Mouse (Mus musculus): ENCODE results near the gene Myo15b. TPM values are rescaled to one million over a fixed set of nuclear protein-coding genes. Genes with fewer than 3 reads are reported as not detected.

The Myo15b gene
- total and polyA plus RNA-seq, 2 experiments = 0.28 to 0.51 TPM

- no peak overlapping the region for H3K4me3 ChIP-seq (ENCODE audit: insufficient read depth, low read depth, low read length)
- no peaks in the 10 kb centered on the region for H3K79me2 ChIP-seq (ENCODE audit: control insufficient read depth, insufficient read depth, low read length)
- no peak overlapping the region for H3K27ac ChIP-seq (replicated peaks; ENCODE audit: insufficient read depth, low read depth, low read length)
- peaks cover 19% of the 10 kb centered on the region; the same call in 1 of the 2 replicates for H3K36me3 ChIP-seq (ENCODE audit: control insufficient read depth, insufficient read depth, low read length)
- no peak overlapping the region for H3K9ac ChIP-seq (ENCODE audit: low read depth, low read length)
- H3K27me3 ChIP-seq (ENCODE audit: control insufficient read depth, insufficient read depth, low read length) = no peaks in the 10 kb centered on the region
- DNase-seq (ENCODE audit: extremely low read depth, low read depth, low spot score) = peak; percentile 53
- 45% methylated on average over 6 of the region's 6 CpGs for WGBS
- TF ChIP-seq CTCF (IDR thresholded peaks at IDR 0.05; ENCODE audit: low read depth, low read length) (peak; percentile 43; the same call in 1 of the 2 replicates), POLR2A (IDR thresholded peaks at IDR 0.05; ENCODE audit: extremely low read depth, insufficient read depth, low read length) (no peak)
- no peaks in the 10 kb centered on the region for H3K4me1 ChIP-seq (ENCODE audit: control insufficient read depth, insufficient read depth, low read length)
These were observed 62.1 kb downstream of the Myo15b start for GRCm38 (mm10) chr11:115920110-115920818.

- H3K36me3 ChIP-seq (ENCODE audit: control insufficient read depth, insufficient read depth, low read length) = peaks cover 17% of the 10 kb centered on the region; the same call in 1 of the 2 replicates
- TF ChIP-seq POLR2A (IDR thresholded peaks at IDR 0.05; ENCODE audit: extremely low read depth, insufficient read depth, low read length) = no peak
- no peak overlapping the region for H3K27ac ChIP-seq (replicated peaks; ENCODE audit: insufficient read depth, low read depth, low read length)
- H3K4me3 ChIP-seq (ENCODE audit: insufficient read depth, low read depth, low read length) = no peak overlapping the region
- no peak for DNase-seq (ENCODE audit: extremely low read depth, low read depth, low spot score)
- H3K9ac ChIP-seq (ENCODE audit: low read depth, low read length) = no peak overlapping the region
- no peaks in the 10 kb centered on the region for H3K79me2 ChIP-seq (ENCODE audit: control insufficient read depth, insufficient read depth, low read length)
- no peaks in the 10 kb centered on the region for H3K27me3 ChIP-seq (ENCODE audit: control insufficient read depth, insufficient read depth, low read length)
- WGBS = 100% methylated on average over 1 of the region's 1 CpGs
- no peaks in the 10 kb centered on the region for H3K4me1 ChIP-seq (ENCODE audit: control insufficient read depth, insufficient read depth, low read length)
These were observed 63.8 kb downstream of the Myo15b start for GRCm38 (mm10) chr11:115921986-115922385.

GRCm38 (mm10) chr11:115929031-115929430 is 70.8 kb downstream of the Myo15b start:
- Histone ChIP-seq H3K27ac (replicated peaks; ENCODE audit: insufficient read depth, low read depth, low read length) (no peak overlapping the region), H3K4me3 (ENCODE audit: insufficient read depth, low read depth, low read length) (no peak overlapping the region), H3K4me1 (ENCODE audit: control insufficient read depth, insufficient read depth, low read length) (peaks cover 4% of the 10 kb centered on the region), H3K9ac (ENCODE audit: low read depth, low read length) (no peak overlapping the region), H3K27me3 (ENCODE audit: control insufficient read depth, insufficient read depth, low read length) (no peaks in the 10 kb centered on the region), H3K36me3 (ENCODE audit: control insufficient read depth, insufficient read depth, low read length) (peaks cover 13% of the 10 kb centered on the region; the same call in 1 of the 2 replicates), H3K79me2 (ENCODE audit: control insufficient read depth, insufficient read depth, low read length) (peaks cover 7% of the 10 kb centered on the region; the same call in 1 of the 2 replicates)
- DNase-seq (ENCODE audit: extremely low read depth, low read depth, low spot score) = no peak
- 89% methylated on average over 8 of the region's 8 CpGs for WGBS
- TF ChIP-seq POLR2A (IDR thresholded peaks at IDR 0.05; ENCODE audit: extremely low read depth, insufficient read depth, low read length) (no peak), CTCF (IDR thresholded peaks at IDR 0.05; ENCODE audit: low read depth, low read length) (no peak)

GRCm38 (mm10) chr11:115929818-115930217 is 71.6 kb downstream of the Myo15b start:
- no peak for TF ChIP-seq POLR2A (IDR thresholded peaks at IDR 0.05; ENCODE audit: extremely low read depth, insufficient read depth, low read length)
- TF ChIP-seq CTCF (IDR thresholded peaks at IDR 0.05; ENCODE audit: low read depth, low read length) = no peak
- Histone ChIP-seq H3K79me2 (ENCODE audit: control insufficient read depth, insufficient read depth, low read length) (peaks cover 7% of the 10 kb centered on the region; the same call in 1 of the 2 replicates), H3K36me3 (ENCODE audit: control insufficient read depth, insufficient read depth, low read length) (peaks cover 9% of the 10 kb centered on the region; the same call in 1 of the 2 replicates), H3K9ac (ENCODE audit: low read depth, low read length) (no peak overlapping the region), H3K27ac (replicated peaks; ENCODE audit: insufficient read depth, low read depth, low read length) (no peak overlapping the region), H3K27me3 (ENCODE audit: control insufficient read depth, insufficient read depth, low read length) (no peaks in the 10 kb centered on the region), H3K4me3 (ENCODE audit: insufficient read depth, low read depth, low read length) (no peak overlapping the region), H3K4me1 (ENCODE audit: control insufficient read depth, insufficient read depth, low read length) (peaks cover 4% of the 10 kb centered on the region)
- DNase-seq (ENCODE audit: extremely low read depth, low read depth, low spot score) = no peak
- WGBS = 65% methylated on average over 3 of the region's 3 CpGs

- Histone ChIP-seq H3K36me3 (ENCODE audit: control insufficient read depth, insufficient read depth, low read length) (peaks cover 12% of the 10 kb centered on the region; the same call in 1 of the 2 replicates), H3K4me1 (ENCODE audit: control insufficient read depth, insufficient read depth, low read length) (peaks cover 4% of the 10 kb centered on the region), H3K79me2 (ENCODE audit: control insufficient read depth, insufficient read depth, low read length) (peaks cover 7% of the 10 kb centered on the region; the same call in 1 of the 2 replicates), H3K9ac (ENCODE audit: low read depth, low read length) (no peak overlapping the region), H3K27ac (replicated peaks; ENCODE audit: insufficient read depth, low read depth, low read length) (no peak overlapping the region), H3K27me3 (ENCODE audit: control insufficient read depth, insufficient read depth, low read length) (no peaks in the 10 kb centered on the region), H3K4me3 (ENCODE audit: insufficient read depth, low read depth, low read length) (no peak overlapping the region)
- 69% methylated on average over 3 of the region's 3 CpGs for WGBS
- DNase-seq (ENCODE audit: extremely low read depth, low read depth, low spot score) = no peak
- no peak for TF ChIP-seq CTCF (IDR thresholded peaks at IDR 0.05; ENCODE audit: low read depth, low read length)
- TF ChIP-seq POLR2A (IDR thresholded peaks at IDR 0.05; ENCODE audit: extremely low read depth, insufficient read depth, low read length) = no peak
These were observed 73.0 kb downstream of the Myo15b start for GRCm38 (mm10) chr11:115931235-115931634.

Measured in liver, adult 2 months (tissue).